Mouse (Mus musculus) cerebellum, adult 2 months (tissue): ENCODE results near the gene Adamts17. TPM values are rescaled to one million over a fixed set of nuclear protein-coding genes. Genes with fewer than 3 reads are reported as not detected.

Experiments
- DNase-seq, 2 experiments: peaks; one replicate each; pipeline ENCODE4 v3.0.0; 2021
- H3K27ac ChIP-seq: fragments of 200-500 bp; 2 replicates; pipeline ENCODE4 v1.5.1; 2012; ENCODE audit warnings: low read length, control low read depth, inconsistent platforms; ENCODE audit not compliant: insufficient read depth
- H3K27me3 ChIP-seq: fragments of 200-500 bp; 2 replicates; pipeline ENCODE4 v1.6.1; 2012; ENCODE audit warnings: inconsistent platforms, mild to moderate bottlenecking, low read length, moderate library complexity; ENCODE audit not compliant: control insufficient read depth, insufficient read depth
- H3K4me1 ChIP-seq: fragments of 200-500 bp; 2 replicates; pipeline ENCODE4 v1.6.1; 2011; ENCODE audit warnings: low read length; ENCODE audit not compliant: control insufficient read depth, insufficient read depth
- H3K4me3 ChIP-seq: fragments of 200-500 bp; replicated peaks from 2 replicates; pipeline ENCODE3; 2011; ENCODE audit warnings: mild to moderate bottlenecking, low read depth, low read length, control low read depth; ENCODE audit not compliant: insufficient read depth
- CTCF ChIP-seq: fragments of 200-500 bp; IDR thresholded peaks from 2 replicates; pipeline ENCODE4 v1.5.1; 2011; ENCODE audit warnings: low read depth, mild to moderate bottlenecking, control low read depth, low read length, moderate library complexity, borderline replicate concordance; ENCODE audit not compliant: insufficient read depth
- POLR2A ChIP-seq: fragments of 200-500 bp; IDR thresholded peaks from 2 replicates; pipeline ENCODE4 v1.6.1; 2011; ENCODE audit warnings: low read length, control low read depth, borderline replicate concordance; ENCODE audit not compliant: insufficient read depth
- WGBS: fragments of 180-500 bp; shearing (Covaris S2); methylation state at CpG from one replicate; pipeline ENCODE4 v1.1.7; 2018; 5-methylcytosine and 5-hydroxymethylcytosine counted together
- polyA plus RNA-seq: library from polyadenylated mRNA; depleted of rRNA; stranded (reverse); fragments of >200 nt; gene quantifications from 2 replicates; pipeline ENCODE4 v1.2.3, GENCODE M21; 2012; rRNA removed

Gene Adamts17
- polyA plus RNA-seq, 1 experiment: 1.5 TPM

- Histone ChIP-seq H3K27ac (no peak overlapping the region), H3K4me3 (no peak overlapping the region), H3K4me1 (no peaks in the 10 kb centered on the region), H3K27me3 (no peaks in the 10 kb centered on the region)
- DNase-seq: no peak
- no peak for TF ChIP-seq POLR2A
- TF ChIP-seq CTCF: no peak
- 89% methylated on average over 2 of the region's 2 CpGs for WGBS
Measured at GRCm38 (mm10) chr7:67173522-67174195, 334.1 kb downstream of the Adamts17 start.

- DNase-seq: no peak
- Histone ChIP-seq H3K27me3 (no peaks in the 10 kb centered on the region), H3K4me3 (no peak overlapping the region), H3K27ac (no peak overlapping the region), H3K4me1 (no peaks in the 10 kb centered on the region)
- WGBS: 22% methylated on average over 4 of the region's 4 CpGs
- TF ChIP-seq CTCF: no peak
- TF ChIP-seq POLR2A: no peak
Measured at GRCm38 (mm10) chr7:67183786-67184185, 344.3 kb downstream of the Adamts17 start.

- Histone ChIP-seq H3K4me3 (no peak overlapping the region), H3K4me1 (no peaks in the 10 kb centered on the region), H3K27ac (no peak overlapping the region), H3K27me3 (no peaks in the 10 kb centered on the region)
- DNase-seq: peak; percentile 66 to 75
- TF ChIP-seq CTCF: peak; percentile 94
- TF ChIP-seq POLR2A: no peak
- 21% methylated on average over 10 of the region's 10 CpGs for WGBS
Measured at GRCm38 (mm10) chr7:67199412-67199811, 359.9 kb downstream of the Adamts17 start.

Other genes with a start within 250 kb of the Adamts17 start
- gene Asb7, start 150.1 kb upstream of the Adamts17 start, polyA plus RNA-seq: 9.2 and 10.5 TPM in 2 replicates
- 7.6 and 8.0 TPM in 2 replicates for gene Lins1, start 149.8 kb upstream of the Adamts17 start, polyA plus RNA-seq
- 0.20 and 0.21 TPM in 2 replicates for gene Cers3, start 96.2 kb upstream of the Adamts17 start, polyA plus RNA-seq